Mouse (Mus musculus) adrenal gland, adult 8-10 months (tissue): Measurements from ENCODE around the gene Ltbp1. TPM values are rescaled to one million over a fixed set of nuclear protein-coding genes. Genes with fewer than 3 reads are reported as not detected.

Experiments
- DNase-seq: peaks from one replicate; pipeline ENCODE4 v3.0.0; 2022
- total RNA-seq, 4 experiments: library from RNA; stranded (reverse); gene quantifications; 2 replicates each; pipeline ENCODE4 v1.2.4; 2022

Ltbp1 gene
- total RNA-seq, 4 experiments from 2014 or later: 9.4 to 15.9 (median 12.6) TPM

GRCm38 (mm10) chr17:75180301-75180700 lies 174.9 kb downstream of the Ltbp1 start:
- no peak for DNase-seq

- DNase-seq: no peak
These were observed 175.7 kb downstream of the Ltbp1 start for GRCm38 (mm10) chr17:75180956-75181588.

- no peak for DNase-seq
These were observed 177.1 kb downstream of the Ltbp1 start for GRCm38 (mm10) chr17:75182319-75183001.

GRCm38 (mm10) chr17:75186732-75187509 lies 181.6 kb downstream of the Ltbp1 start:
- no peak for DNase-seq

GRCm38 (mm10) chr17:75196952-75197351 lies 191.6 kb downstream of the Ltbp1 start:
- no peak for DNase-seq

- no peak for DNase-seq
These were observed 193.4 kb downstream of the Ltbp1 start for GRCm38 (mm10) chr17:75198767-75199166.

GRCm38 (mm10) chr17:75199694-75200093 lies 194.3 kb downstream of the Ltbp1 start:
- peak; percentile 13 for DNase-seq

GRCm38 (mm10) chr17:75202314-75202713 lies 196.9 kb downstream of the Ltbp1 start:
- no peak for DNase-seq

GRCm38 (mm10) chr17:75204065-75204464 lies 198.7 kb downstream of the Ltbp1 start:
- DNase-seq: no peak

- no peak for DNase-seq
These were observed 200.9 kb downstream of the Ltbp1 start for GRCm38 (mm10) chr17:75206281-75206680.

GRCm38 (mm10) chr17:75208164-75208698 lies 202.9 kb downstream of the Ltbp1 start:
- DNase-seq: no peak

GRCm38 (mm10) chr17:75210526-75210925 lies 205.2 kb downstream of the Ltbp1 start:
- no peak for DNase-seq

GRCm38 (mm10) chr17:75216362-75216761 lies 211.0 kb downstream of the Ltbp1 start:
- peak; percentile 4 for DNase-seq

- DNase-seq: no peak
These were observed 213.3 kb downstream of the Ltbp1 start for GRCm38 (mm10) chr17:75218700-75219099.

GRCm38 (mm10) chr17:75228321-75228720 lies 223.0 kb downstream of the Ltbp1 start:
- DNase-seq: no peak

GRCm38 (mm10) chr17:75233206-75233605 lies 227.8 kb downstream of the Ltbp1 start:
- no peak for DNase-seq

GRCm38 (mm10) chr17:75233923-75234322 lies 228.6 kb downstream of the Ltbp1 start:
- DNase-seq: no peak

GRCm38 (mm10) chr17:75235781-75236180 lies 230.4 kb downstream of the Ltbp1 start:
- DNase-seq: no peak

- DNase-seq: no peak
These were observed 231.2 kb downstream of the Ltbp1 start for GRCm38 (mm10) chr17:75236543-75236942.

- DNase-seq: no peak
These were observed 232.1 kb downstream of the Ltbp1 start for GRCm38 (mm10) chr17:75237456-75237855.

GRCm38 (mm10) chr17:75238655-75239054 lies 233.3 kb downstream of the Ltbp1 start:
- DNase-seq: no peak

GRCm38 (mm10) chr17:75239545-75239944 lies 234.2 kb downstream of the Ltbp1 start:
- DNase-seq: no peak

GRCm38 (mm10) chr17:75242086-75242485 lies 236.7 kb downstream of the Ltbp1 start:
- no peak for DNase-seq
